Mouse (Mus musculus) right cerebral cortex, adult 2 months (tissue): Measurements from ENCODE around the gene Asf1a.
"Not testable (repeated sequence)": the region's sequence is repeated elsewhere in the genome, so short reads cannot be mapped to it uniquely, and the experiment has no call there.

ENCODE experiments used
- DNase-seq, 2 experiments: peaks; one replicate each; pipeline ENCODE4 v3.0.0; 2021 to 2022; ENCODE audit warnings: low spot score in 2 of 2

Gene Asf1a

DNA sequence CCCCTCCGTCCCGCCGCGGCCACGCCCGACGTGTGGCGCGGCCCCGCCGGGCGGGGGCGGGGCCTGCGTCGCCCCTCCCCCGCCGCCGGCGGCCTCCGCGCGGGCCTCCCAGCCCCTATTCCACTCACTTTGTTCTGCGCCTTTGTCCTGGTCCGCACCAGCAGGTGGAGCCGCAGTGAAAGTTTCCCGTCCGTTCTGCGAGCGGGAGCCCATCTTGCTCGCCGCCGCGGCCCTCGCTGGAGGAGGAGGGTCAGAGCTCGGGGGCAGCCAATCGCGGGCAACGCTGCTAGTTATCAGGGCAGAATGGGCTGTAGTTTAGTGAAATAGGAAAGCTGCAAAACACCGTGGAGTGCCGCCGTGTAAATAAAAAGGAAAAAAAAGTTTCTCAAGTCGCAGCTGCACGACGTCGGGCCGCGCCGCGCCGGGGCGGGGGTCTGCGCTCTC is at the start of gene Asf1a:
Asf1a (plus strand) TSS at position 81 of the 444 bp plus-strand sequence.
- peak; percentile 93 to 96 for DNase-seq

DNA sequence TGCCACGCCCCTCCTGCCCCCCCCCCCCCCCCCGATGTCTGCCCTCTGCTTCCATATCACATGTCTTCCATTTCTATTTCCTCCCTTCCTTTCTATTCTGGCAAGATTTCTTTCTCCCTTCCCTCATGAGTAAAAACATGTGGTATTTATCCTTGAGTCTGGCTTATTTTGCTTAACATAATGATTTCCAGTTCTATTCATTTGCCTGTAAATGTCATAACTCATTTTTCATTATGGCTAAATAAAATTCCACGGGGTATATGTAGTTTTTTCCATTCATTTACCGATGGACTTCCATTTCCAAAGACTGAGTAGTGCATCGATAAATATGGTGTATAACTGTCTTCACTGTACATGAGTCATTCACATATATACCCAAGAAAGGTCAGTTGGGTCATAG is 34.6 kb upstream of the Asf1a start:
- DNase-seq: no peak

DNA sequence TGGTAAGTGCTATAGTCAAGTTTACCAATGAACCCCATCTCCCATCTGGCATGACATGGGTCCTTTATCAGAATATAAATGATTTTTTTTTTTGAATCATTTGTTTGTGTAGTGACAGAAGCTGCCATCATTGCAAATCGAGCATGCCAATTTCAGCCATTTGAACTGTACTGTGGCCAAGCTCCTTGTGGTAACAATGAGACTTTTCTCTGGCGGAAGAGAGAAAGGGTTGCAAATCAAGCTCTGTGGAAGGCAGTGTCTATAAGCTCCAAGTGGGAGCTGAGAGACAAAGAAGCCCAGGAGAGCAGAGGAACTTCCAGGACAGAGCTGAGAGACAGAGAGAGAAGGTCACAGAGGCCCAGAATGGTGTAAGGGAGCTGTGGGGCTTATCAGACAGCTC is 31.0 kb upstream of the Asf1a start:
- DNase-seq: no peak

DNA sequence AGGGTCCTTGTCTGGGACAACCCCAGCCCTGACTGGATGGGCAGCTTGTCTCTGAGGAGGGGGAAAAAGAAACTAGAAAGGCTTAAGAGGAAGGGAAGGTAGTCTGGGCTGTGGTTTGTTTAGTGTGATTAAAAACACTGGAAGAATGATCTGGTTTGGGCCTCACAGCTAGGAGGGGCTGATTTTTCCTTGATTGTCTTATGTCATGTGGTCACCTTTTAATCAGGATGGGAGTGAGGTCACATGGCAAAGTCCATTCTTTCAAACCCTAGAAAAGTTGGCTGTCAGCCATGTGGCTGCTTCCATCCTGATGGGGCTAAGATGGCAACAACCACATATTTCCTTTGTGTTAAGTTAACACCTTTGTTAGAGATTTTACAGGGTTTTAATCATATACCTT is 28.0 kb upstream of the Asf1a start:
- DNase-seq: no peak

DNA sequence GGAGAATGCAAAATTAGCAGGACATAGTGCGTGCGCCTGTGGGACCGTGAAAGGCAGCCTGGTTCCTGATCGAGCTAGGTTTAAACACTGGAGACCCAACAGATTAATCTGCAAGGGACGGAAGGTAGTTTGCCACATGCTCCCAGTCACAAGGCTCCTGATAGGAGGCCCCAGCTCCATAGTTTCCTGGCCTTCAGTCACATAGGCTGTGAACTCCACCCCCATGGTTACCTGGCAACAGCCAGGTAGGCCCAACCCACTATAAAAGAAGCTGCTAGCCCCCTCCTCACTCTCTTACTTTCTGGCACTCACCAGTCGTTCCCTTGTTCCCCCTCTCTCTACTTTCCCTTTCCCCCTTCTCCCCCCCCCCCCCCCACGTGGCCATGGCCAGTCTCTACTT is 16.4 kb upstream of the Asf1a start:
- no peak for DNase-seq

DNA sequence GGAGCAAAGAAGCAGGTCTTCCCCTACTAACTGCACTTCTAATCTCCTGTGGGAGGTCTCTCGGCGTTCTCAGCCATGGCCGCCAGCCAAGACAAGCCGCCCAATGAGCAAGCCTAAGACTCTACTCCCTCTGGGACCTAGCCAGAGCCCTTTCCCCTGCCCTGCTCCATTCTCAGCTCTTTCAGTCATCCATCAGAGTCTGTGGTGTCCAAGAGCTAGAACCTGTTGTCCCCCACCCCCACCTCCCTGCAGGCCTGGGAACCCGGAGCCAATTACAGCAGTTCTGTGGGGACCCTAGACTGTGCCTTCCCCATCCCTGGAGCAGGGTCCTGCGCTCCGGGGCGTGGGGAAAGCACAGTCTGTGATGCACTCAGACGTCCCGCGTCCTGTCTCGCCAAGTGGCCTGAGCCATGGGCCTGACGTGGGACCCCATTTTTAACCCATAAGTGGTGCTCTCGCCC is 15.9 kb upstream of the Asf1a start:
- peak; percentile 51 to 54 for DNase-seq

DNA sequence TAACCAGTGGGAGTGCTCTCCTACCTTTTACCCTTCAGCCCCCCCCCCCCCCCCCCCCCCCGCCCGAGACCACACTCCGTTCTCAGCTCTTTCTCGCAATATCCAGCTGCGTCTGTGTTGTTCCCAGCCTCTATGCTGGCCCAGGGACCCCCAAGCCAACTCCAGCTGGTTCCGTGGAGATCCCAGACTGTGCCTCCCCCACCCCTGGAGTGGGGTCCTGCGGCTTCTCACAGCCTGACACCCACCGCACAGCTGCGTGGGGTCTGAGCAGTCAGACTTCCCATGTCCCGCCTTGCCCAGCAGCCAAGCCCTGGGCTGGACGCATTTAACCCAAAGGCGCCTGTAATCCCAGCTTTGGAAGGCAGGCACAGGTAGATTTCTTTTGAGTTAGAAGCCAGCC is 15.5 kb upstream of the Asf1a start:
- no peak for DNase-seq

DNA sequence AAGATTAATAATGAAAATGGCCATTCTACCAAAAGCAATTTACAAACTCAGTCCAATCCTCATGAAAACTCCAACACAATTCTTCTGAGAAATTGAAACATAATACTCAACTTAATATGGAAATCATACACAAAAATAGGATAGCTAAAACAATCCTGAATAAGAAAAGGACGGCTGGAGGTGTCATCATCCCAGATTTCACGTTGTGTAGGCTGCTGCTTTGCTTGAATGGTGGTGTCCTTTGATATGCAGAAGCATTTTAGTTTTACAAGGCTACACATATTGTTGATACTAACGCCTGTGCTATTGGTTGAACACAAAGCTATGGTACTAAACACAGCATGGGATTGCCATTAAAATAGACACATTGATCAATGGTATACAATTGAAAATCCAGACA is 10.8 kb upstream of the Asf1a start:
- DNase-seq: no peak

DNA sequence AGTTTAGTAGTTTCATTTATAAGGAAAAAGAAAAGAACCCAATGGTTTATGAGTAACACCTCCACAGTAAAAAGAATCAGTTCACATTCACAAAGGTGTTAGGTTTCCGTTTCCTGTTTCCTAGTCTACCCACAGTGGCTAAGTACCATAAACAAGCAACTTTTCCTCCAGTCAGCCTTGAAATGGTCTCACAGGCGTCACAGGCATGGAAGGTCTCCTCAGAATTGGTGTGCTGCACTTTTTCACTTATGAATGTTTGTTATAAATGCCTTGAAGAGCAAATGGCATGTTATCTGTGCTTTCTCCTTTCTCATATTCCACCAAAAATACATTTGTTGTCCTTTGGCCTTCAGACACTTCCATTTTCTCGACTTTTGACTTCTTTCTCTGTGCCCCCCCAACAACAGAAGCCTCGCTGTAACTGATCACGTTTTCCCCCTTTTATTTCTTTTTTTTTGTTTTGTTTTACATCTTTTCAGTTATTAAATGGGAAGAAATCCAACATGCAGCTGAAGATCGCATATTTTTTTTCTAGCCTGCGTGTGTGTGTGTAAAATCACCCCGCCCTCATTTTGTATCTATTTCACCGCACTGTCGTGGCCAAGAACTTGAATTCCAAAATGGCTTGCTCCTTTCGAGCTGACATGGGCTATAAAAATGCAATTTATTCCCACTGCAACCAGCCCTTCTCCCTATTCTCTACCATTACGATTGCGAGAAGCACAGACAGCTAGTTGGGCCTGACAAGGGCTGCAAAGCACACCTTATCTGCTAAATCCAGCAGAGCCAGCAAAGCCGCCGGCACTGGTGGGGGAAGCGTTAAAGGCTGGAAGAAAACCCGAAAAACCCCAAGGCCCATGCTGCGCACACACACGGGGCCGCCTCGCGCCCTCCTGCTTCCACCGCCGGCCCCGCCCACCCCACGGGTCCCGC is 547 bp upstream of the Asf1a start:
- DNase-seq: peak; percentile 69 to 76

DNA sequence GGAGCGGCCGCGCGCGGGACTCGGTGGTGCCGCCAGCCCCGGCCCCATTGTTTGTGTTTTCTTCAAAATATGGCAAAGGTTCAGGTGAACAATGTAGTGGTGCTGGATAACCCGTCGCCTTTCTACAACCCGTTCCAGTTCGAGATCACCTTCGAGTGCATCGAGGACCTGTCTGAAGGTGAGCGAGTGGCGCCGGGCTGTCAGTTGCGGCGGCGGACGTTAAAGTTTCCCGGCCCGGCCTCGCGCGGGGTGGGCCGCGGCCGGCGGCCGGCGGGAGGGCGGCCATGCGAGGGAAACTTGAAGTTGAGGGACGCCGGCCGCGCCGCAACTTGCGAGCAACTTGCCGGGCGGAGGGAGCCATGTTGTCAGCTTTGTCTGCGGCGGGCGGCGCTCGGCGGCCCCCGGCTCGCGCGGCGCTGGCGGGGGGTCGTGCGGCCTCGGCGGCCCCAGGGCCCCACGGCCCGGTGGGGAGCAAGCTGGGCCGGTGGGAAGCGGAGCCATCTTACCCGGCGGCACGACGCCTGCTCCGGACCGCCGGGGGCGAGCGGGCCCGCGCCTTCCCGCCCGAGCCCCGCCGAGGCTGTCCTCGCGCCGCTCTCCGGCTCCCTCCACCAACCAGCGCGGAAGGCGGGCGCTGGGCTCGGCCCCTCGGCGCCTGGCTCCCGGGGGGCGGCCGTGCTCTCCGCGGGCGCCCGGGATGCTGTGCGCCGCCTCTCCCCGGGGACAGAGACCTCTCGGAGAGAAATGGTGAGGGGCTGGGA is 744 bp downstream of the Asf1a start:
- peak in 1 of 2 experiments; percentile 35 for DNase-seq

DNA sequence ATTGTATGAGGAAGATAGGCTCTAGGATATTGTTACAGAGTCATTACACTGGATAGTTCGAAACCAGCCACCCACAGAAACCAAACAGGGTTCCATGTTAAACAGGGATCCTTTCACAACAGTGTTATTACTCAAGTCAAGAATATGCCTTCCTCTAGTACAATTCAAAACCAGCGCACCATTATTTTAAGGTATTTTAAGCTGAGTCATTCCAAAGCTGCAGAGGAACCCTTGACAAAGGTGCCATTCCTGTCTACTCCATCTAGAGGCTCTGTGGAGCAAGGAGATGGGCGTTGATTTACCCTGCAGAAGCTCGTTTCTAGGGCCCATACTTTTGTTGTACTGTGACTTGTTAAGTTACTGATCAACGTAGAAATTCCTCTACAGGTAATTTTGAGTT is 2.3 kb downstream of the Asf1a start:
- no peak for DNase-seq

DNA sequence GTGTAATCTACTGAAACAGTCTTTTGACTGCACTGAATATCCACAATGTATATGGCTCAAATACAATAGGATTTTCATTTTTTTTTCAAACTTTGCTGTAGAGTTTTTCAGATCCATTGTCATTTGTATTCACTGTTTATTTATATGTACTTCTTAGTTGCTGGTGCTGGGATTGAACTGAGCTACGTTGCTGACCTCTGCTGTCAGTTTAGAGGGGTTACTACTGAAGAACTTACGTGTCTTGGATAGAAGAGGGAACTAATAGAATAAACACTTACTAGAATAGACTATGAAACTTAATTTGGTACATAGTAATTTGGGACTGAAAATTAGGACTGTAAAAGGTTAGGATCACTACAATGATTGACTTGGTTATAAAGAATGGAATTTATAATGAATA is 8.8 kb downstream of the Asf1a start:
- DNase-seq: no peak

DNA sequence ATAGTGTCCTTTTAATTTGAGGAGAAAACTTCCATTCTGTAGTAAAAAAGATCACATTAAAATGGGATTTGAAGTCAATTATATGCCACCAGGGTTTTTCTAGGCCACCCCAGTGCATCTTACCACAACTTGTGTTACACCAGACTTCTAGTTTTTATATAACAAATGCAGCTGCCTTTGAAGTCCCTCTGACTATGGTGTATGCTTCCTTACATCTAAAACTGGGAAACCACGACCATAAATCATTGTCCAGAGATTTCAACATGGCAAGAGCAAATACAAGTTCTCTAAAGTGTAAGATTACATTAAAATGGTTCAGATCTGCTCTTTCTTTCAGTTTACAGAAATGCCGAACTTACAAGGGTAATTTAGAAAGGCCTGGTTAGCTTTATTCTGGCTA is 11.7 kb downstream of the Asf1a start:
- DNase-seq: no peak

DNA sequence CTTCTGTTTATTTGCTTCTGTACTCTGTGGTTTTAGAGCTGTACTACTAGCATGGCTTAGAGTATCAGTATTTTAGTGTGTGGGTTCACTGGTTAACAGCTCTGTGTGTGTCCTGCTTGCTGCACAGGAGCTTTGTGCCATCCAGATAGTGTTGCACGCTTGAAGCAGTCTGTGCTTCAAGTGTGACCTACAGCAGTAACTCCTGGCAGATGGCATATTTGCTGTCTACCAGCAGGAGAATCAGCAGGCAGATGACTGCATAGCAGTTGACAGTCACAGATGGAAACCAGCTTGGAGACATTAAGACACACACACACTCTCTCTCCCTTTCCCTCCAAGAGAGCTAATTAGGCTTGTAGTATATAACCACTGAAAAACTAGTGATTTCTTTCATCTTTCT is 15.6 kb downstream of the Asf1a start:
- peak; percentile 19 to 21 for DNase-seq

DNA sequence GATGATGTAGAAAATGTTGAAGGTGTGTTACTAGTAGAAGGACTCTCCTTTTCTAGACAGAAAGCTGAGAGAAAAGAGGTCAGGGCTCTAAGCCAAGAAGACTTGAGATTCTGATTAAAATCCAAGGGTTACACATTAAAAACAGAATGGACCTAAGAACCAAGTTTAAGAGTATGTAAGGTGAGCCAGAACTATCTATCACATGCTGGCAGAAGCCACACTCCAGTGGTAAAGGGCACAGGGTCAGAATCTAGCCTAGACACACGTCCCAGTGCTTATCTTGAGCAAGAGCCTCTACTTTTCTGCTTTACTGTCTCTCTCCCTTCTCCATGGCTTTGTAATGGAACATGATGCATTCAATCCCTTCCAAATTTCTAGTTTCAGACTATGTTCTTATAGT is 17.4 kb downstream of the Asf1a start:
- DNase-seq: no peak

DNA sequence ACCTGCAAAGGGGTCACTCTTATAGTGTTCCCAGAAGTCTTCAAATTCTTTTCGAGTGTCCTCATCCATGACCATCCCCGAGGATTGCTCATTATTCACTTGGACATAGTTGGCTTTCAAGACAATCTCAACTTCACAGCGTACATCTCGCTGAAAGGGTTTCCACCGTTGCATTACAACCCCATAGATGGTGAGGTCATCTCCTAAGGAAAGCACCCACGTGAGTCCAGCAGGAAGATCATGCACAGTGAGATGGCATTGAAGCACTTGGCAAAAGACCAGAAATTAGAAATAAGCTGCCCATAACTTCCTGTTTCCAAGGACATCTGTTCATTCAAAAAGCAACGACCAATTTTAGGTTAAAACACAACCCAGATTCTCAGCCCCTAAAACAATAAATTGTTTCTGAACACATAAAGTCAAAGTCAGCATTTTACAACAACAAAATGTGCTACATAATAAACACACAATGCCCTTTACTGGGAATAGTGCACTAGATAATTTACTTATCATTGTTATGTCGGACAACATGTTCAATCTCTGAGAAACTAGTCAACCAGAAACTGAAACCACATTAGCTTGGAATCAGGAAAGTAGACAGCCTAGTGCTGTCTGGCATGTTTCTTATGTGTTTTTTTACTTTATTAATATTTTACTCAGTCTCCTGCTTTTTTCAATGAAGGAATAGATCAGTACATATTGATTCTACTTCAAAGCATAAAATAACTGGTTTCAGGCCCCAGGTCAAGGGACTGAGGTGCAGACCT is 19.5 kb downstream of the Asf1a start:
- DNase-seq: no peak

DNA sequence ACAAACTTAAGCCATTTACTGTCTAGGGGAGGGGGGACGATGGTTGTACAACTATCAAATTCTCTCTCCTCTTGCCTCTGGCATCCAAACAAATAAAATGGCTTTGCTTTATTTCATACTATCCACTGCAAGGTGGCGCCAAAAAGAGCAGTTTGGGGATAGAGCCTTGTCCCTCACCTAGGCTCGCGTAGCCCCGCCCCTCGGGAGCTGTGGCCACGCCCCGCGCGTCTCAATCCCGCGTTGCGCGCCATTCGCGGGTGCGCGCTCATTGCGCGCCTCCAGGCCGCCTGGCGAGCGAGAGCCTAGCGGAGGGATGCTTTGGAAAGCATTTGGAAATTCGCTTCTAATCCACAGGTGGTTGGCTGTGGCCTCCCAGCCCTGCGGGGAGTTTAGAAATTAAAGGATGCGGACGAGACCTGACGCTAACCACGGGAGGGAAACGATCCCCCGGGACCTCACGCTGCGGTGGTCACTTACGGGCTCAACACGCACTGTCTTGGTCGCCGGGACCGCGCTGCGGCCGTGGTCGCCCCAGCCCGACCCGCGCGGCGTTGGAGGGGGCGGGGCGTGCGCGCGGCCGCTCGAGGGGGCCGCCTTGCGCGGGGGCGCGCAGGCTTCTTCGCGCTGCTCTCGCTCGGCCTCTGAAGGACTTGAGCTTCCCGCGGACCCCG is 32.8 kb downstream of the Asf1a start:
- peak; percentile 86 to 90 for DNase-seq

DNA sequence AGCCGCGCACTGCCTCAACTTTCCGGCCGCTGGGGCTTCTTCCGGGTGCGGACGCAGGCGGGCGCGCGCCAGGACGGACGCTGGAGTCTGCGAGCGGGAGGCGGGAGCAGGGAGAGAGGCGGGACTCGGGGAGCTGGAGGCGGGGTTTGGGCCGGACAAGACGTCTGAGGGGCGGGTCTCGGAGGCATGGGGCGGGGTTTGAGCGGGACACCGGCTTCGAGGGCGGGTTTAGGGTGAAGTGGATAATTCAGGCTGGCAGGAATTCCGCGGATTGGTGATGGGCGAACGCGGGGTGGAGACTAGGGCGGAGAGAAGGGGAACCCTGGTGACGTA is 33.3 kb downstream of the Asf1a start:
- DNase-seq: peak; percentile 92 to 96

DNA sequence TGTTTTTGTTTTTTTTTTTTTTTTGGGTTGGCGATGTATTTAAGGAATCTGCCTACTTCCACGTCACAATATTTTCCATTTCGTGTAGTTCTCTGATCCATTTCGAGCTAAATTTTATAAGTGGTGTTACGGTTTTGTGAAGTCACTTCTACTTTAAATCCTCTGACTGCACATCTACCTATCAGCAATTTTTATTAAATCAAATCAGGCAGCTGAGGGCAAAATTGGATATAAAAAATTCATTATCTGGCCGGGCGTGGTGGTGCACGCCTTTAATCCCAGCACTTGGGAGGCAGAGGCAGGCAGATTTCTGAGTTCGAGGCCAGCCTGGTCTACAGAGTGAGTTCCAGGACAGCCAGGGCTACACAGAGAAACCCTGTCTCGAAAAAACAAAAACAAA is 33.8 kb downstream of the Asf1a start, which contains the start of gene Mcm9:
Mcm9 (minus strand) TSS at position 101 of the 400 bp plus-strand sequence.
- DNase-seq: not testable (repeated sequence)

DNA sequence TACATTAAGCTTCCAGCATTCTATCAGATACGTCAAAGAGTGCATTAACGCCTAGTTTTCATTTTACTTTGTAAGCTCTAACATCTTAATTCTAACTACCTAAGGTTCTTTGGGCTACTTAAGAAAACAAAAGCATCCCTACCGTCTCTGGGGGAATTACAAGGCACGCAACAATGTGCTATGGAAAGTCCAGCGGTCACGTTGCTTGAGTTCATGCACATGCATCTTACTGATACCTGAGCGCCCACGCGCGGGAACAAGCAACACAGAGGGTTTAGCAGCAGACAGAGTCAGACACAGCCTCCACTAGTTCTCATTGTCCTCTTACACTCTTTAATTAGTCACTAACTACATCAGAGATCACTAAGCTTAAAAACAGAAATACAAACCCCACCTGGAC is 37.6 kb downstream of the Asf1a start:
- DNase-seq: no peak

DNA sequence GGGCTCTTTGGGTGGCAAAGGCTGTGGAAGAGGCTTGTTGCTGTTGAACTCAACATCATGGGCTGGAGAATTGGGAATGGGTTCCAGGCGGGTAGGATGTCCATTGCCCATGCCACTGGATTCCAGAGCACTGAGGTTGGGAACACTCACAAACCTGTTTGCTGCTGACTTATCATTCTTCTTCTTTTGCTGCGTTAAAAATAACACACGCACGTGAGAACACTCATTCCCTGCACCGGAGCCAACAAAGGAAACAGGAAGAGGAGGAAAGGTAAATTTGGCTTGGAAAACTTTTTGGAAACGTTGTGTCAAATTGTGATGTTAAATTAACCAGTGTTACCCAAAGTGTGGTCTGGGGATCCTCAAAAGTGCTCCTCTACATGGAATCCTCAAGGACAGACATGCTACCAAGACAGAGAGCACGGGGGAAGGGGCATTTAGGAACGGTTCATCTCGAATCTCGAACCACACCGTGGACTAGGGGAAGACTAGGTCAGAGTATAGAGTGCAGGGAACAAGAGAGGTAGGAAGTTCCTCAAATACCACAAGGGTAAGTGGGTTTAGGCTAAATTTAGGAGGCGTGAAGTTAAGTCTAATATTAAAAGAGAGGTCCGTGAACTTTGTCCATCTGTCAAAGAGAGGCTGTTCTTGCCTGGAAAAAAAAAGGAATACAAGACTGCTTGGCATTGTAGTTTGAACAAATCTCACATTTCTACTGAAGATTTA is 38.9 kb downstream of the Asf1a start:
- DNase-seq: no peak
